Mouse (Mus musculus): ENCODE results near the gene Srcap. TPM values are rescaled to one million over a fixed set of nuclear protein-coding genes. Genes with fewer than 3 reads are reported as not detected.
A peak's percentile ranks its signal among the peaks of the same experiment; 100 is the strongest.

Srcap gene
- polyA plus RNA-seq, 1 experiment: 24.7 TPM

GRCm38 (mm10) chr7:127574115-127574514 is 62.3 kb downstream of the Srcap start:
- peaks cover 2% of the 10 kb centered on the region; the same call in 1 of the 2 replicates for H3K4me1 ChIP-seq (ENCODE audit: control insufficient read depth, insufficient read depth, insufficient read length, low read length)
- no peak overlapping the region for H3K27ac ChIP-seq (replicated peaks; ENCODE audit: low read depth, low read length)
- peak overlapping the region; percentile 57 for H3K4me3 ChIP-seq (ENCODE audit: insufficient read depth, low read depth, low read length)

DNA sequence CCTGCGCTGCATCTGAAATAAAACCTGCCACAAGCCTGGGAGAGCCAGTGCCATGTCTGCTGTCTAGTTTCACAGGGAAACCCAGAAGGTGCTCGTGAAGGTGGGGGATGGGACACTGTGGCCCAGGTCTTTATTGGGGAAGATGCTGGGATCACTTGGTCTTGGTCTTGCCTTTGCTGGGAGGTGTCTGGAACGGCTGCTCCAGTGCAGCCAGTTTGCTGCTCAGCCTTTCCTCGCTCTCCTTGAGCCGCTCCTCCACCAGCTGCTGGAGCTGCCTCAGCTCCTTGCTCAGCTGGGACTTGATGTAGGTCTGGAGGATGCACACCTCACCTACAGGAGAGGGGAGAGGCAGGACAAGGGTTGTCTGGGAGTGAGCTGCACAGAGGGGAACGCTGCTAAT is 71.5 kb downstream of the Srcap start:
- H3K4me3 ChIP-seq (ENCODE audit: insufficient read depth, low read depth, low read length): no peak overlapping the region
- H3K27ac ChIP-seq (replicated peaks; ENCODE audit: low read depth, low read length): no peak overlapping the region
- H3K4me1 ChIP-seq (ENCODE audit: control insufficient read depth, insufficient read depth, insufficient read length, low read length): no peaks in the 10 kb centered on the region

DNA sequence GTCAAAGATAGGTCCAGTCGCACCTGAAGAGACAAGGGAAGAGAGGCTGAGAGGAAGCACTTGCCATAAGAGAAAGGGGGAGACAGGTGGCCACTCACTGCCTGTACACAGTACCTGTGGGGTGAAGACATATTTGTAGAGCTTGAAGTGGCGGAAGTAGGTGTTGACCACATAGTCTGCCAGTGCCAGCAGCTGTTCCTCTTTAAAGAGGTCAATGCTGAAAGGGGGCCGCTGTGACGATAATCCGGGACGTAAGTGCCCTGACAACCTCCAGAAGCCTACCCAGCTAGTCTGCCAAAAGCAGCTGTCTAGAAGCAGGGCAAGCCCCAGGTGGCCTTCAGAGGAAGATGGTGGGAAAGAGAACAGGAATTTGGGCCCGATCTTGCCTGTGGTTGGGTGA is 73.2 kb downstream of the Srcap start:
- no peak overlapping the region for H3K4me3 ChIP-seq (ENCODE audit: insufficient read depth, low read depth, low read length)
- H3K4me1 ChIP-seq (ENCODE audit: control insufficient read depth, insufficient read depth, insufficient read length, low read length): peaks cover 7% of the 10 kb centered on the region; the same call in 1 of the 2 replicates
- H3K27ac ChIP-seq (replicated peaks; ENCODE audit: low read depth, low read length): no peak overlapping the region

- H3K4me1 ChIP-seq (ENCODE audit: control insufficient read depth, insufficient read depth, insufficient read length, low read length): peaks cover 7% of the 10 kb centered on the region; the same call in 1 of the 2 replicates
- H3K27ac ChIP-seq (replicated peaks; ENCODE audit: low read depth, low read length): no peak overlapping the region
- no peak overlapping the region for H3K4me3 ChIP-seq (ENCODE audit: insufficient read depth, low read depth, low read length)
Measured at GRCm38 (mm10) chr7:127586149-127586548, 74.4 kb downstream of the Srcap start.

GRCm38 (mm10) chr7:127587196-127587595 is 75.4 kb downstream of the Srcap start:
- Histone ChIP-seq H3K4me3 (ENCODE audit: insufficient read depth, low read depth, low read length) (no peak overlapping the region), H3K27ac (replicated peaks; ENCODE audit: low read depth, low read length) (no peak overlapping the region), H3K4me1 (ENCODE audit: control insufficient read depth, insufficient read depth, insufficient read length, low read length) (peaks cover 7% of the 10 kb centered on the region; the same call in 1 of the 2 replicates)

DNA sequence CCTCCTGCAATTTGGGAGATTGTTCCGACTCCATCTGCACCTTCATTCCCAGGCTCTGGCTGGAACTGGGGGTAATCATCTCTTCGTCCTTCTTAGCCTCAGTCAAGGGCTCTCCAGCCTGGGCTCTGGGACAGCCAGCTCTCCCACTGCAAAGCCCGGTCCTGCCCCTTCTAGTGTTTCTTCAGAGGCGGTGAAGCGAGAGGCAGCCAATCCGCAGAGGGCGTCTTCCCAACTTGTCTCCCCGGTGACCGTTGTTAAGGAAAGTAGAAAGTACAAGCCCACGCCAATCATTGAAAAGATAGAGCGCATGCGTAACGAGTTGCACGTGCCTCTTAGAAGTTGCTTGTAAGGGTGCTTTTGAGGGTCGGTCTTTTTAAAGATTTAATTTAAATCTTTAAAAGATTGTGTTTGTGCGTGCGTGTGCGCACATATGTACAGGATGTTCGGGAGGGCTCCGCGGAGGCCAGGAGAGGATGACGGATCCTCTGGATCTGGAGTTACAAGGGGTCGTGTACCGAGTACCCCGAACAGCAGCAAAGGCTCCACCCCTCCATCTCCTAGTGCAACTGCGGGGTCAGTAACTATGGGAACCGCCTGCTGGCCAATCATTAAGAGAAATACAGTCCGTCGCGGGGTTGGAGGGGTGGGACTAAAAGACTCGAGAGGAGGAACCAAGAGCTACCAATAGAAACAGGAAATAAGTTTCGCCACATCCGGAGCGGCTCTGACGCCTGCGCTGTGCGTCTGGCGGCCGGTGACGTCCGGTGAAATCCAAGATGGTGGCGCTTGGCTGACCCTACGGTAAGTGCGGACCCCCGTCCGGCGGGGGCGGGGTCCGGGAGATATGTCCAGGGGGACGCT is 76.5 kb downstream of the Srcap start, which contains the start of the genes Ccdc189 and Rnf40:
Gene Ccdc189, minus strand, starts transcription at position 585 of the 861 bp plus-strand sequence.
Gene Rnf40, plus strand, starts transcription at position 757 of the 861 bp plus-strand sequence.
- H3K4me3 ChIP-seq (ENCODE audit: insufficient read depth, low read depth, low read length): peak within 1 kb of the TSS; percentile 80
- peaks cover 7% of the 10 kb centered on the region; the same call in 1 of the 2 replicates for H3K4me1 ChIP-seq (ENCODE audit: control insufficient read depth, insufficient read depth, insufficient read length, low read length)
- H3K27ac ChIP-seq (replicated peaks; ENCODE audit: low read depth, low read length): peak within 1 kb of the TSS; percentile 65

DNA sequence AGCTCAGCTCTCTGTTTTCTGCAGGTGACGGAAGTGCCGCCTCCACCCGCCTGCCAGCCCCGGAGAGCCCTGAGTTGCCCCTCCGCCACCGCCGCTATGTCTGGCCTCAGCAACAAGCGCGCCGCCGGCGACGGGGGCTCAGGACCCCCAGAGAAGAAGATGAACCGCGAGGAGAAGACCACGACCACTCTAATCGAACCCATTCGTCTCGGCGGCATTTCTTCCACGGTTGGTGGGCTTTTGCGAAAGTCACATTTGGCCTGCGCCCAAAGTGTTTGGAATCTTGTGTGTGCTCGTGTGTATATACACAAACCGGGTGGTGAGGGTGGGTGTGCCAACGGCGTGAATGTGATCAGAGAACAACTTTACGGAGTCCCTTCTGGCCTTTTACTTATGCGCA is 77.1 kb downstream of the Srcap start:
- H3K4me1 ChIP-seq (ENCODE audit: control insufficient read depth, insufficient read depth, insufficient read length, low read length): peaks cover 7% of the 10 kb centered on the region; the same call in 1 of the 2 replicates
- H3K4me3 ChIP-seq (ENCODE audit: insufficient read depth, low read depth, low read length): peak overlapping the region; percentile 80
- peak overlapping the region; percentile 65 for H3K27ac ChIP-seq (replicated peaks; ENCODE audit: low read depth, low read length)

DNA sequence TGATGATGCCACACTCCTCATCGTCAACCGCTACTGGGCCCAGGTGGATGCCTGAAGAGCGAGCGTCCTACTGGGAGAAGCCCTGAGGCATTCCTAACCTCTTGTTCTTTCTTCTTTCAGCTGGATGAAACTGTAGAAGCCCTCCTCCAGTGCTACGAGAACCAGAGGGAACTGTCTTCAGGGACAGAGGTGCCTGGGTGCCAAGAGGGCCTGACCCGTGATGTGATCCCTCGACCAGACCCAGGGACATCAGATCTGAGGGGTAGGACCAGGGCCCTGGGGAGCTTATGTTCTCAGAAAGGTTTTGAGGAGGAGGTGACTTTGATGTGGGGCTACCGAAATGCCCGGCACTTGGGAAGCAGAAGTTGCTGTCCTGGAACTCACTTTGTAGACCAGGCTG is 77.9 kb downstream of the Srcap start:
- H3K4me3 ChIP-seq (ENCODE audit: insufficient read depth, low read depth, low read length): peak overlapping the region; percentile 80
- H3K27ac ChIP-seq (replicated peaks; ENCODE audit: low read depth, low read length): no peak overlapping the region
- peaks cover 7% of the 10 kb centered on the region; the same call in 1 of the 2 replicates for H3K4me1 ChIP-seq (ENCODE audit: control insufficient read depth, insufficient read depth, insufficient read length, low read length)

GRCm38 (mm10) chr7:127591108-127591507 is 79.3 kb downstream of the Srcap start:
- Histone ChIP-seq H3K27ac (replicated peaks; ENCODE audit: low read depth, low read length) (no peak overlapping the region), H3K4me3 (ENCODE audit: insufficient read depth, low read depth, low read length) (no peak overlapping the region), H3K4me1 (ENCODE audit: control insufficient read depth, insufficient read depth, insufficient read length, low read length) (peaks cover 7% of the 10 kb centered on the region; the same call in 1 of the 2 replicates)

GRCm38 (mm10) chr7:127592575-127592974 is 80.8 kb downstream of the Srcap start:
- no peak overlapping the region for H3K27ac ChIP-seq (replicated peaks; ENCODE audit: low read depth, low read length)
- H3K4me1 ChIP-seq (ENCODE audit: control insufficient read depth, insufficient read depth, insufficient read length, low read length): peaks cover 7% of the 10 kb centered on the region; the same call in 1 of the 2 replicates
- no peak overlapping the region for H3K4me3 ChIP-seq (ENCODE audit: insufficient read depth, low read depth, low read length)

DNA sequence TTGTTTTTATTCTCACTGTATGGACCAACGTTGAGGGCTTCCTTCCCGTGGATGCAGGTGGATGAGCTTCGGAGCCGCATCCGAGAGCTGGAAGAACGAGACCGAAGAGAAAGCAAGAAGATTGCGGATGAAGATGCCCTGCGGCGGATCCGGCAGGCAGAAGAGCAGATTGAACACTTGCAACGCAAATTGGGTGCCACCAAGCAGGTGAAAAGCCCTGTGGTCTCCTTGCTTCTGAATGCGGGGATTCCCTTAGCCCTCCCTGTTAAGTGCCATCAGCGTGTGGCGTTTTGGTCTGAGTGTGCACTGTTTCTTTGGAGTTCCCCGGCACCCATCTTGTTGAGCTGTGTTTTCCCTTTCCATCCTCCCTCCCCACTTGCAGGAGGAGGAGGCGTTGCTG is 85.0 kb downstream of the Srcap start:
- H3K4me3 ChIP-seq (ENCODE audit: insufficient read depth, low read depth, low read length): no peak overlapping the region
- H3K4me1 ChIP-seq (ENCODE audit: control insufficient read depth, insufficient read depth, insufficient read length, low read length): no peaks in the 10 kb centered on the region
- H3K27ac ChIP-seq (replicated peaks; ENCODE audit: low read depth, low read length): no peak overlapping the region

DNA sequence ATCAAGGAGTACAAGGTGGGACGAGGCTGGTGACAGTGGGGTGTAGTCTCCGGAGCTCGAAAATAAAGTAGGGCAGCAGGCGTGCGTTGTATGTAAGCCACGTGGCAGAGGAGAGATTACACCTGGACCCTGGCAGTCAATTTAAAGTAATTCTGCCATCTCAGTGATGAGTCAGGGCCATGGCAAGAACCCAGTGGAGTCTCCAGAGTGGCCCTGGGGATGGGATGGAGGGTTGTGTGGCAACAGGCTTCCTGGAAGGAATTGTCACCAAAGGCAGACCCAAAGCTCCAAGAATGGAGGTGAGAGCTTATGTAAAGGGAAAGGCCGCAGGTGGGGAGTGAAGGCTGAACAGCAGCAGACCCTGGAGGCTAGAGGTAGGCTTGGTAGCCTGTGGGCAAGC is 88.8 kb downstream of the Srcap start:
- Histone ChIP-seq H3K27ac (replicated peaks; ENCODE audit: low read depth, low read length) (no peak overlapping the region), H3K4me3 (ENCODE audit: insufficient read depth, low read depth, low read length) (no peak overlapping the region), H3K4me1 (ENCODE audit: control insufficient read depth, insufficient read depth, insufficient read length, low read length) (no peaks in the 10 kb centered on the region)

DNA sequence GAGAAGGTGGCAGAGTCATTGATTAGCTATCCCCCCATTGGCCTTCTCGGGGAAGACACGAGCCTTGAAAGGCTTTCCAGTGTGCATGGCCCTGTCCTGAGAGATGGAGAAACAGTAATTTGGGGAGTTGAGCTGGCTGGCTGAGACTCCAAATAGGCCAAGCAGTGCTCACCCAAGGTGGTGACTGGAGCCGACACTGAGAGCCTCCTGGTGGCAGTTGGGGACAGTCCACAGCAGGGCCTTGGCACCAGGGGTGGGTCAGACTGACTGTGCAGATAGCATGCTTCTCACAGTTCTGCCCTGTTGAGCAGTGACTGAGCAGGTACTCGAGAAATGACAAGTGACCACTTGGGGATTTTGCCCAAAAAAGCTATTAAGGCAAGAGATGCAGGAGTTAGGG is 90.0 kb downstream of the Srcap start:
- H3K27ac ChIP-seq (replicated peaks; ENCODE audit: low read depth, low read length): no peak overlapping the region
- no peak overlapping the region for H3K4me3 ChIP-seq (ENCODE audit: insufficient read depth, low read depth, low read length)
- no peaks in the 10 kb centered on the region for H3K4me1 ChIP-seq (ENCODE audit: control insufficient read depth, insufficient read depth, insufficient read length, low read length)

- H3K4me1 ChIP-seq (ENCODE audit: control insufficient read depth, insufficient read depth, insufficient read length, low read length): no peaks in the 10 kb centered on the region
- H3K4me3 ChIP-seq (ENCODE audit: insufficient read depth, low read depth, low read length): no peak overlapping the region
- H3K27ac ChIP-seq (replicated peaks; ENCODE audit: low read depth, low read length): no peak overlapping the region
Measured at GRCm38 (mm10) chr7:127602903-127603302, 91.1 kb downstream of the Srcap start.

DNA sequence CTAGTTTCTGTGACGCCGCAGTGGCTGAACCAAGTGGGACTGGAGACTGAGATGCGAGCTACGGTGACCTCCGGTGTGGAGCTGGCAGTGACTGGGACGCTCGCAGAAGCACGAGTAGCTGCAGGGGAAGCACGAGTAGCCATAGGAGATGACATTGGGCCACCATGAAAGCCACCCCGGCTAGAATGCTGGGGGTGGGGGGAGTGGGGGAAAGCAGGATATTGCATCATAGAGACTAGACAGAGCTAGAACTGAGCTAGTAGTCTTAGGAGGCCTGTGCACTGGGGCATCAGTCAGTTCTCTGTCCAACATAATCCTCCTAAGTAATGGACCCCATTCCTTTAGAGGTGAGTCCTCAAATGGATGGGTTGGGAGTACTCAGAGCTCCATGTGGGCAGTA is 92.5 kb downstream of the Srcap start:
- H3K4me1 ChIP-seq (ENCODE audit: control insufficient read depth, insufficient read depth, insufficient read length, low read length): no peaks in the 10 kb centered on the region
- H3K27ac ChIP-seq (replicated peaks; ENCODE audit: low read depth, low read length): no peak overlapping the region
- H3K4me3 ChIP-seq (ENCODE audit: insufficient read depth, low read depth, low read length): no peak overlapping the region

GRCm38 (mm10) chr7:127607150-127607549 is 95.4 kb downstream of the Srcap start:
- H3K27ac ChIP-seq (replicated peaks; ENCODE audit: low read depth, low read length): no peak overlapping the region
- H3K4me3 ChIP-seq (ENCODE audit: insufficient read depth, low read depth, low read length): no peak overlapping the region
- no peaks in the 10 kb centered on the region for H3K4me1 ChIP-seq (ENCODE audit: control insufficient read depth, insufficient read depth, insufficient read length, low read length)

Data from brown adipose tissue, adult 24 weeks (tissue).